Mouse (Mus musculus): Measurements from ENCODE around the gene Cenpv. TPM values are rescaled to one million over a fixed set of nuclear protein-coding genes. Genes with fewer than 3 reads are reported as not detected.

The Cenpv gene
- total and polyA plus RNA-seq, 3 experiments, result 24.4 to 107 (median 33.6) TPM

- TF ChIP-seq CTCF (conservative IDR thresholded peaks at IDR 0.05 in 1 of 2, IDR thresholded peaks at IDR 0.05 in 1 of 2; ENCODE audit: low read depth in 2 of 2, low read length in 2 of 2) (no peak), SMC3 (IDR thresholded peaks at IDR 0.05; ENCODE audit: low read depth, low read length) (no peak), TBP (conservative IDR thresholded peaks at IDR 0.05; ENCODE audit: low read depth, low read length) (no peak), ZC3H11A (IDR thresholded peaks at IDR 0.05; ENCODE audit: low read depth, low read length) (no peak), GABPA (IDR thresholded peaks at IDR 0.05; ENCODE audit: insufficient replicate concordance, low read depth, low read length) (no peak)
Observed at GRCm38 (mm10) chr11:62565747-62566146, 26.7 kb upstream of the Cenpv start.

GRCm38 (mm10) chr11:62563590-62563989, 24.5 kb upstream of the Cenpv start:
- no peaks in the 10 kb centered on the region for H3K27me3 ChIP-seq (replicated peaks)
- H3K36me3 ChIP-seq (replicated peaks in 1 of 2; ENCODE audit: control insufficient read depth in 1 of 2, insufficient read depth in 1 of 2, low read length in 1 of 2), result peaks cover 0 to 2% of the 10 kb centered on the region in 2 experiments
- no peak overlapping the region for H3K27ac ChIP-seq (ENCODE audit: insufficient read depth, low read depth)
- peaks cover 14 to 32% of the 10 kb centered on the region in 2 experiments for H3K4me1 ChIP-seq (ENCODE audit: control insufficient read depth in 1 of 2, insufficient read depth in 2 of 2)
- DNase-seq (ENCODE audit: extremely low read depth), result no peak
- no peak overlapping the region for H3K4me3 ChIP-seq (replicated peaks in 1 of 3; ENCODE audit: low read depth in 2 of 3, low read length in 2 of 3, poor library complexity in 1 of 3)
- TF ChIP-seq MAX (IDR thresholded peaks at IDR 0.05; ENCODE audit: low read length) (no peak), MAZ (IDR thresholded peaks at IDR 0.05; ENCODE audit: low read depth, low read length) (no peak)
- H3K9me3 ChIP-seq (replicated peaks; ENCODE audit: low read length), result peaks cover 4% of the 10 kb centered on the region
- H3K79me2 ChIP-seq (replicated peaks; ENCODE audit: control insufficient read depth, extremely low read depth, insufficient read depth, poor library complexity, severe bottlenecking), result no peaks in the 10 kb centered on the region
- H3K9ac ChIP-seq (ENCODE audit: insufficient read depth, low read depth), result no peak overlapping the region
- no peak overlapping the region for H3K4me2 ChIP-seq (ENCODE audit: insufficient read depth, low read depth, poor library complexity, severe bottlenecking)
- dilution Hi-C loops (cut with MboI; ENCODE audit: extremely low pct_ligation_motif_present, extremely low pct_unique_long_range_greater_than_20kb, low sequenced_read_pairs), result no loop called here
- in situ Hi-C loops (cut with MboI; ENCODE audit: low pct_ligation_motif_present, low pct_unique_long_range_greater_than_20kb, low sequenced_read_pairs), result no loop called here

More at GRCm38 (mm10) chr11:62565747-62566146, 26.7 kb upstream of the Cenpv start:
- Histone ChIP-seq H3K27me3 (replicated peaks) (no peaks in the 10 kb centered on the region), H3K9ac (ENCODE audit: insufficient read depth, low read depth) (no peak overlapping the region), H3K4me1 (ENCODE audit: control insufficient read depth in 1 of 2, insufficient read depth in 2 of 2) (peaks cover 9 to 19% of the 10 kb centered on the region in 2 experiments), H3K4me2 (ENCODE audit: insufficient read depth, low read depth, poor library complexity, severe bottlenecking) (no peak overlapping the region), H3K79me2 (replicated peaks; ENCODE audit: control insufficient read depth, extremely low read depth, insufficient read depth, poor library complexity, severe bottlenecking) (no peaks in the 10 kb centered on the region), H3K27ac (ENCODE audit: insufficient read depth, low read depth) (no peak overlapping the region), H3K36me3 (replicated peaks in 1 of 2; ENCODE audit: control insufficient read depth in 1 of 2, insufficient read depth in 1 of 2, low read length in 1 of 2) (no peaks in the 10 kb centered on the region), H3K4me3 (replicated peaks in 1 of 3; ENCODE audit: low read depth in 2 of 3, low read length in 2 of 3, poor library complexity in 1 of 3) (no peak overlapping the region), H3K9me3 (replicated peaks; ENCODE audit: low read length) (peaks cover 2% of the 10 kb centered on the region)
- dilution Hi-C loops (cut with MboI; ENCODE audit: extremely low pct_ligation_motif_present, extremely low pct_unique_long_range_greater_than_20kb, low sequenced_read_pairs) (no loop called here), in situ Hi-C loops (cut with MboI; ENCODE audit: low pct_ligation_motif_present, low pct_unique_long_range_greater_than_20kb, low sequenced_read_pairs) (no loop called here)
- no peak for DNase-seq (ENCODE audit: extremely low read depth)

GRCm38 (mm10) chr11:62560463-62561016, 21.5 kb upstream of the Cenpv start:
- no peaks in the 10 kb centered on the region for H3K27me3 ChIP-seq (replicated peaks)
- H3K4me3 ChIP-seq (replicated peaks in 1 of 3; ENCODE audit: low read depth in 2 of 3, low read length in 2 of 3, poor library complexity in 1 of 3), result no peak overlapping the region
- peaks cover 10 to 32% of the 10 kb centered on the region in 2 experiments for H3K4me1 ChIP-seq (ENCODE audit: control insufficient read depth in 1 of 2, insufficient read depth in 2 of 2)
- peaks cover 0 to 2% of the 10 kb centered on the region in 2 experiments for H3K36me3 ChIP-seq (replicated peaks in 1 of 2; ENCODE audit: control insufficient read depth in 1 of 2, insufficient read depth in 1 of 2, low read length in 1 of 2)
- no peak overlapping the region for H3K27ac ChIP-seq (ENCODE audit: insufficient read depth, low read depth)
- H3K4me2 ChIP-seq (ENCODE audit: insufficient read depth, low read depth, poor library complexity, severe bottlenecking), result no peak overlapping the region
- H3K9ac ChIP-seq (ENCODE audit: insufficient read depth, low read depth), result no peak overlapping the region
- peaks cover 4% of the 10 kb centered on the region for H3K9me3 ChIP-seq (replicated peaks; ENCODE audit: low read length)
- DNase-seq (ENCODE audit: extremely low read depth), result no peak
- no peak for TF ChIP-seq ZC3H11A (IDR thresholded peaks at IDR 0.05; ENCODE audit: low read depth, low read length)
- no peak for TF ChIP-seq UBTF (IDR thresholded peaks at IDR 0.05; ENCODE audit: low read depth, low read length)
- TF ChIP-seq CHD2 (IDR thresholded peaks at IDR 0.05; ENCODE audit: low read length), result no peak
- TF ChIP-seq RCOR1 (conservative IDR thresholded peaks at IDR 0.05; ENCODE audit: low read depth, low read length), result no peak
- TF ChIP-seq GABPA (IDR thresholded peaks at IDR 0.05; ENCODE audit: insufficient replicate concordance, low read depth, low read length), result no peak
- no peak for TF ChIP-seq E2F4 (IDR thresholded peaks at IDR 0.05; ENCODE audit: insufficient replicate concordance, low read depth, low read length)
- TF ChIP-seq POLR2AphosphoS2 (IDR thresholded peaks at IDR 0.05; ENCODE audit: low read depth, low read length), result no peak
- TF ChIP-seq MXI1 (IDR thresholded peaks at IDR 0.05; ENCODE audit: low read depth, low read length), result no peak
- TF ChIP-seq USF1 (IDR thresholded peaks at IDR 0.05; ENCODE audit: low read depth, low read length), result no peak
- no peak for TF ChIP-seq TCF12 (IDR thresholded peaks at IDR 0.05; ENCODE audit: low read depth, low read length)
- in situ Hi-C loops (cut with MboI; ENCODE audit: low pct_ligation_motif_present, low pct_unique_long_range_greater_than_20kb, low sequenced_read_pairs), result no loop called here
- dilution Hi-C loops (cut with MboI; ENCODE audit: extremely low pct_ligation_motif_present, extremely low pct_unique_long_range_greater_than_20kb, low sequenced_read_pairs), result no loop called here
- no peaks in the 10 kb centered on the region for H3K79me2 ChIP-seq (replicated peaks; ENCODE audit: control insufficient read depth, extremely low read depth, insufficient read depth, poor library complexity, severe bottlenecking)

Data from CH12.LX (cell line).